Mouse (Mus musculus) R1 (cell line): ENCODE results near the gene Ccng1.

Experiments
- DNase-seq: peaks from one replicate; pipeline ENCODE4 v3.0.0-alpha.2; 2018; ENCODE audit warnings: low read depth, low spot score

Gene Ccng1

DNA sequence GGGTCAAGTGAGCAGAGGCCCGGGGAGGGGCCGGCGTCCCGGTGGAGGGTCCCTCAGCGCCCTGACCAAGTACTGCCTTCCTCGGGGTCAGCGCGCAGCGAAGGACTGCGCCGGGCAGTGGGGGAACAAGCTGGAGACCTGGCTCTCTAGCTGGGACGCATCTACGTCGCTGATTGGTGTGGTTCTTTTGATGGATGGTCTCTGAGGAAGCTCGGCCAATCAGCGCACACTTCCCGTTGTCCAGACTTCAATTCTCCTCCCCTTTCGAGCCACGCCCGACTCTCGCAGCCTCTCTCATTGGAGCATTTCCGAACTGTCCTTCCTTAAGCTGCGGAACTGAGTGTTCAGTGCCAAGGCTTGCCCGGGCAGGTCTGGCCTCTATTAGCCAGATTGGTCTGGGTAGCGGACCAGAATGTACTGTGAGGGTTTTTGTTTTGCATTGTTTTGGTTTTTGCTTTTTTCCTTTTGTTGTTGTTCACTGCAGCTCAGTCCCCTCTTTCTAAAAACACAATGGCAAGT is at the start of gene Ccng1:
Ccng1 (minus strand) TSS at position 203 of the 519 bp plus-strand sequence.
- DNase-seq, result peak; percentile 99

DNA sequence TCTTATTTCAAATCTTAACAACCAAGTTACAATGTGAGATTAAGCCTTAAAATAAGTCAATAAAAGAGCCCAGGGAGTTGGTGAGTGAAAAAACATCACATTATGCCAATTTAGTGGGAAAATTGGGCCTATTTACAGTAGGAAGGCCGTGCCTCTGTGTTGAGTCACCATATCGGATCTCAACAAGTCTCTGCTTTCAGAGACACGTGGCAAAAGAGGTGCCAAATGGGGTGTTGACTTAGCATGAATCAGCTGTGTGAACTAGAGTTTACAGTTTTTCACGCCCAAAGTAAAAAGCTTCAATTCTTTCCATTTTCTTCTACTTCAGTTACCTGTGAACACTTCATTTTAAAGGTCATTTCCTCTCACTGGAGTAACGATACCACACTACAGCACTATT is 35.2 kb upstream of the Ccng1 start:
- DNase-seq, result no peak

GRCm38 (mm10) chr11:40789701-40790100 is 34.6 kb upstream of the Ccng1 start:
- DNase-seq, result no peak

DNA sequence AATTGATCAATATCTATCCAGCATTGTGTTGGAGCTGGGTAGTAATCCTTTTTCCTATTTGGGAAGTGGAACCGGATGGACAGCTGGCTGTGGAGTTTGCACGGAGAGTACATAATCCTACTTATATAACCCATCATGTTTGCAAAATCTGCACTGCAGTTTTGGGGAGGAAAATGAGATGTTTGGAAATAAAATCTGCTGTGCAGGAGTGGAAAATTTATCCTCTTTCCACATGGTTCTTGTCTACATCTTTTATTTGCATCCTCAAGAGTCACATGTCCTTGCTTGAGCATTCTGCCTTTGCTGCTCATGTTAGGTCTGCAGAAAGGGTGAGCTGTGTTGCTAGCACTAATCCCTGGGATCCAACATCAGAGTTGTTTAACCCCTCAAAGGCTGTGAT is 31.8 kb upstream of the Ccng1 start:
- no peak for DNase-seq

- DNase-seq, result no peak
Observed at GRCm38 (mm10) chr11:40784326-40784725, 29.2 kb upstream of the Ccng1 start.

GRCm38 (mm10) chr11:40783346-40783745 is 28.2 kb upstream of the Ccng1 start:
- no peak for DNase-seq

DNA sequence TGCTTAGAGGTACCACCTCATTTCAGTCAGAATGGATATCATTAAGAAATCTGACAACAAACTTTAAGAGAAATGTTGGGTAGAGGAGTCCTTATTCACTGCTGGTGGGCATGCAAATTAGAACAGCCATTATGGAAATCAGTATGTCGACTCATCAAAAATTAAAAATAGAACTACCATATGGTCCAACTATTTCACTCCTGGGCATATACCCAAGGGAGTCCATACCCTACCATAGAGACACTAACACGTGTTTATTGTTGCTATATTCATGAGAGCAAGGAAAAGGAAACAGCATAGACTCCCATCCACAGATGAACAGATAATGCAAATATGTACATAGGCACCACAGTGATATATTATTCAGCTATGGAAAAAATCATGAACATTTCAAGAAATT is 26.7 kb upstream of the Ccng1 start:
- no peak for DNase-seq

- DNase-seq, result peak; percentile 53
Observed at GRCm38 (mm10) chr11:40775315-40776269, 20.5 kb upstream of the Ccng1 start.

DNA sequence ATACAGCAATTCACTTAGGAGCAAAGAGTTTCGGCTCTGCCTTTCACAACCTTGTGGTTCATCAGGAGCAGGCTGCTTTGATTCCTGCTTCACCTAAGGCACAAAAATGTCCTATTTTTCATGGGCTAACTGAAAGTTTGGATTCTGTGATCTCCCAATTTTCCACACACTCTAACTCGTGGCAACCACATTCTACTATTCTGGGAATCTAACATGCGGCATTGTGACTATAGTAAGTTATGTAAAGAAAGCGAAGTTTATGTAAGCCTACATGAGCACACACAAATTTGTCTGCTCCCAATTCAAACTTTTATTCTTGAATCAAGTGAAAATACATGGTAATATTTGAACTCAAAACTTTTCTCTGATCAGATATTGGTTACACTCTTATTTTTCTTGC is 9.6 kb upstream of the Ccng1 start:
- DNase-seq, result no peak

DNA sequence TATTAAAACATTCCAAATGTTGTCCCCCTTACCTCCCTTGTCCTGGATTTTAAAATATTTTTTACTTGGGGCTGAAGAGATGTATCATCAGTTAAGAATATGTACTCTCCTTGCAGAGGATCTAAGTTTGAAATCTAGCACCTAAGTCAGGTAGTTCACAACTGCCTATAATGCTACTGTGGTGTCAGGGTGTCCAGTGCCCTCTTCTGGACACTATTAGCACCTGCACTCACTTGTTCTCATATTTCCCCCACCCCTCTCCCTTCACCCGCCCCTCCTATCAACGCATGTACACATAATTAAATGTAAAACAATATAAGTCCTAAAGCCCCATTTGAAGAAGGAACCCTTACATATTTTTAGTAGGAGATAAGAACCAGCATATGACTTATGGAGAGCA is 8.3 kb upstream of the Ccng1 start:
- DNase-seq, result peak; percentile 71

GRCm38 (mm10) chr11:40759896-40760295 is 4.8 kb upstream of the Ccng1 start:
- DNase-seq, result no peak

DNA sequence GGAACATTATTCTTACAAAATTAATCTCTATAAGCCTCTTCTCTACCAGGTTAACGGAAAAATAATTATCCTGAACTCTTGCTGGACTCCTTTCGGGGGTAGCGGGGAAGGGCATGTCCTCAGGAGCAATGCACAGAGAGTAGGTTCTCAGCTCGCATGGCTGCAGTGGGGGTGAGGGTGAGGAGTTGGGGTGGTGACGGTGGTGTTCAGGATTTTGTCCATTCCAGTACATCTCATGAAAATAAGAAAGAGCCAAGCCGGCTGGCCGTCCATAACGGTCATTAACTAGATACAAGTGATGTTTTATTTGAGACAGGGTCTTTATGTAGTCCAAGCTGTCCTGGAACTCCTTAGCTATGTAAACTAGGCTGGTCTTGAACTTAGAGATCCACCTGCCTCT is 857 bp upstream of the Ccng1 start:
- DNase-seq, result no peak

DNA sequence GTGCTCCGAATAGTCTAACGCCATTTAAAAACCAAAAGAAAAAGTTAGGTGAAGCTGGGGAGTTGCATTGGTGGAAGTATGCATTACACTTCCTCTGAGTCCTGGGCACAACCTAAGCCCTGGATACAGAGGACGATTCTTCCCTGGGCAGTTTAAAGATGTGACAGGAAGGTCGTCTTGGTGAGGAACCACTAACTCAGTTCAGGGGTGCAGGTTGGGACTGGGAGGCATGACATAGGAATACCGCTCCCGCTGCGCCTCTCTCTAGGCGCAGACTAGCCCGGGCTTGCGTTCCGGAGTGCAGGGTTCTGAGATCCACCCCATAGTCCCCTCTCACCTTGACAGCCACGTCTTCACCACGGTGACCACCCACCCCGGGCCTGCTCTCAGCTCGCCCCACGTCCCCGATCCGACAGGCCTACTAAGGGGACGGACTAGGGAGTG is 425 bp downstream of the Ccng1 start:
- DNase-seq, result peak; percentile 57

- no peak for DNase-seq
Observed at GRCm38 (mm10) chr11:40753836-40754235, 1.3 kb downstream of the Ccng1 start.

GRCm38 (mm10) chr11:40747716-40748115 is 7.4 kb downstream of the Ccng1 start:
- DNase-seq, result no peak

DNA sequence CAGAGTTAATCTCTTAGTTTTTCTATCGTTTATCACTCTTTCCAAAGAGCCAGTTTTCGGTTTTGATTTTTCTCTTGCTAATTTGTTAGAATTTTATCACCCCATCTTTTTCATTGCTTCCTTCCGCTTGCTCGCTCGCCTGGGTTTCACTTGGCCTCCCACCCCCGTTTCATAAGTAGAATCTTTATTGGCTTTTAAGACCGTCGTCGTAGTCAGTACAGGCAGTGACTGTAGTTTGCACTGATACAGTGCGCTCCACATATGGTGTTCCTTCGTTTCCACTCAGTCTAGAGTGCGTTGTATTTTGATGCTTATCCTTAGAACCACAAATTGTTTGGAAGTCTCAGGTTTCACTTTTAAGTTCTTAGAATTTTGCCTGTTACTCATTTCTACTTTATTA is 8.8 kb downstream of the Ccng1 start:
- no peak for DNase-seq

- DNase-seq, result no peak
Observed at GRCm38 (mm10) chr11:40744348-40744747, 10.8 kb downstream of the Ccng1 start.

DNA sequence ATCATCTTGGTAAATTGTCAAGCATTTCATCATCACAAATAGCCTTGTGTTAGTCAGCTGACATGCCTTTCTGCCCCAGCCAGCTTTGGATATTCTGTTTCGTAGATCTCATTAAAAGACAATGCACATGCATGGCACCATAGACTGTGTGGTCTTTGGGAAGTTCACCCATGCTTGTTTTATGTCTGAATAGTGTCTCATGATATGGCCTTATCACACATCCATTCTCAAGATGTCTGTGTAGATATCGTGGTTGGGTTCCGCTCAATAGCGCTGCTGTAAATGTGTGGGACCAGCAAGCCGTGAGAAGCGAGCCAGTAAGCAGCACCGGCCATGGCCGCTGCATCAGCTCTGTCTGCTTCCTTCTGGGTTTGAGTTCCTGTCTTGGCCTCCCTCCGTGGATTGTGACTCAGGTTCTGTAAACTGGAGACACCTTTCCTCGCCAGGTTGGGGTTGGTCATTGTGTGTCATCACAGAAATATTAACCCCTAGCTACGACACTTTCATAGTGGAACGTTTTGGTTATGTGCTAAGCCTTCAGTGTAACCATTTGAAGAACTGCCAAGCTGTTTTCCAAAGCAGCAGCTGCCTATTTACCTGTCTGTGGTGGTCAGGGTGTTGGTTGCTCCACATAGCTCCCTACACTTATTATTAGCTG is 13.4 kb downstream of the Ccng1 start:
- no peak for DNase-seq

DNA sequence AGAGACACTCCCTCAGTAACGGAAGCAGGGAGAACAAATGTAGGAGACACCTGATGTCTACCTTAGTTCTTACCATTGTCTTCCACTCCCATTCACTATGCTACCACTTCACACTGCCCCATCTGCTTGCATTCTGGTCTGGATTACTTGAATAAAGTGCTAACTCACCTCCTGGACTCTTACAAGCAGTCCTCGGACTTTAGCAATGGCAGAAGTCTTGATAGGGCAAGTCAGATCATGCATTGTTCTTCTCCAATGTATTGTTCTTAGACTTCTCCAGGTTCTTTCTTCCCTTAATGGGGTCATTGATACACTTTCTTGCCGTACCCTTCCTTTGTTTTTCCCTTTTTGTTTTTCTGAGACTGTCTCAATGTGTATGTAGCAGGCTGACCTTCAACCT is 17.7 kb downstream of the Ccng1 start:
- peak; percentile 88 for DNase-seq

DNA sequence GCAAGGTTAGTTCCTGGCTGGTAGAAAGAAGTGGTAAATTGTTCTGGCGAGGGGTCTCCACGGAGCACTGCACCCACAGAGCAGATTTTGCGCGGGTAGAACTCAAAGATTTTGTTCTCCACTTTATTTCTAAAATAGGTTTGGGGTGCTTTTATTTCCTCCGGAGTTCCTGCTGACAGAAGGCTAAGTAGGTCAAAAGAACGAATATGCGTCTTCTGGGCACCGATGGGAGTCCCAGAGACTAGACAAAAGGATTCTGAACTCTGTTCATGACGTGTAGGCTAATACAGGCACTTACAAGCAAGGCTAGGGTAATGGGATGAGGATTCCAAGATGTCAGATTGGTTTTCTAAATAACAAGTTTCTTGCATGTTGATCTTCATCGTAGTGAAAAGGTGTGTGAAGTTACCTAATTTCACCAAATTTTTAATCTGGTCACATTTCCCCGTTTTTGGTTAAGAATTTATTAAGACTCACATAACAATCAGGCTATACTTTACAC is 20.8 kb downstream of the Ccng1 start:
- DNase-seq, result peak; percentile 48

- DNase-seq, result peak; percentile 100
Observed at GRCm38 (mm10) chr11:40733339-40734174, 21.6 kb downstream of the Ccng1 start, which contains the start of the genes Hmmr and Nudcd2. Hmmr (minus strand) TSS chr11:40733422. Nudcd2 (plus strand) TSS chr11:40733667.
